Mouse (Mus musculus) gastrocnemius, postnatal 4 days (tissue): ENCODE measurements around the gene Col5a1. TPM values are rescaled to one million over a fixed set of nuclear protein-coding genes. Genes with fewer than 3 reads are reported as not detected.

Experiments
- DNase-seq, 2 experiments: peaks; one replicate each; pipeline ENCODE4 v3.0.0; 2021 to 2022; ENCODE audit warnings: low spot score in 2 of 2, mixed read lengths in 2 of 2
- total RNA-seq, 2 experiments: library from RNA; stranded (reverse); gene quantifications; 2 replicates each; pipeline ENCODE4 v1.2.3; 2021

The Col5a1 gene
- total RNA-seq, 2 experiments from 2014 or later = 479 to 480 TPM

- no peak for DNase-seq
Measured at GRCm38 (mm10) chr2:27961190-27961589, 75.0 kb downstream of the Col5a1 start.

- DNase-seq = no peak
Measured at GRCm38 (mm10) chr2:27962406-27962805, 76.2 kb downstream of the Col5a1 start.

- DNase-seq = peak in 1 of 2 experiments; percentile 45
Measured at GRCm38 (mm10) chr2:27969158-27969557, 82.9 kb downstream of the Col5a1 start.

- peak in 1 of 2 experiments; percentile 64 for DNase-seq
Measured at GRCm38 (mm10) chr2:27973840-27974239, 87.6 kb downstream of the Col5a1 start.

GRCm38 (mm10) chr2:27975786-27976185, 89.6 kb downstream of the Col5a1 start:
- DNase-seq = no peak

GRCm38 (mm10) chr2:27976512-27976911, 90.3 kb downstream of the Col5a1 start:
- no peak for DNase-seq

- DNase-seq = no peak
Measured at GRCm38 (mm10) chr2:27981066-27981465, 94.8 kb downstream of the Col5a1 start.

GRCm38 (mm10) chr2:27981621-27982535, 95.7 kb downstream of the Col5a1 start:
- no peak for DNase-seq

GRCm38 (mm10) chr2:27983093-27983492, 96.9 kb downstream of the Col5a1 start:
- no peak for DNase-seq

GRCm38 (mm10) chr2:27983884-27984283, 97.7 kb downstream of the Col5a1 start:
- no peak for DNase-seq

- DNase-seq = no peak
Measured at GRCm38 (mm10) chr2:27986751-27987150, 100.5 kb downstream of the Col5a1 start.

- DNase-seq = no peak
Measured at GRCm38 (mm10) chr2:27990430-27991211, 104.4 kb downstream of the Col5a1 start.

GRCm38 (mm10) chr2:27993416-27993815, 107.2 kb downstream of the Col5a1 start:
- no peak for DNase-seq

- DNase-seq = no peak
Measured at GRCm38 (mm10) chr2:27999996-28000583, 113.9 kb downstream of the Col5a1 start.

- DNase-seq = no peak
Measured at GRCm38 (mm10) chr2:28000660-28001059, 114.4 kb downstream of the Col5a1 start.

- DNase-seq = no peak
Measured at GRCm38 (mm10) chr2:28001206-28001605, 115.0 kb downstream of the Col5a1 start.

GRCm38 (mm10) chr2:28005187-28005586, 119.0 kb downstream of the Col5a1 start:
- DNase-seq = no peak

GRCm38 (mm10) chr2:28008261-28008660, 122.0 kb downstream of the Col5a1 start:
- DNase-seq = no peak

- DNase-seq = no peak
Measured at GRCm38 (mm10) chr2:28012367-28012766, 126.1 kb downstream of the Col5a1 start.

- DNase-seq = no peak
Measured at GRCm38 (mm10) chr2:28014778-28015177, 128.6 kb downstream of the Col5a1 start.

GRCm38 (mm10) chr2:28024416-28024815, 138.2 kb downstream of the Col5a1 start:
- DNase-seq = no peak

GRCm38 (mm10) chr2:28025776-28026175, 139.6 kb downstream of the Col5a1 start:
- no peak for DNase-seq
